Mouse (Mus musculus) olfactory bulb, adult 2 months (tissue): ENCODE data around the gene Phlpp2. TPM values are rescaled to one million over a fixed set of nuclear protein-coding genes. Genes with fewer than 3 reads are reported as not detected.
A peak's percentile ranks its signal among the peaks of the same experiment; 100 is the strongest.

Experiments used
- H3K27ac ChIP-seq: fragments of 200-500 bp; 2 replicates; pipeline ENCODE4 v1.5.1; 2012; ENCODE audit warnings: low read depth, low read length; ENCODE audit not compliant: insufficient read depth
- H3K4me1 ChIP-seq: fragments of 200-500 bp; 2 replicates; pipeline ENCODE4 v1.6.1; 2012; ENCODE audit warnings: low read length; ENCODE audit not compliant: control insufficient read depth, insufficient read depth
- H3K4me3 ChIP-seq: fragments of 200-500 bp; 2 replicates; pipeline ENCODE4 v1.5.1; 2012; ENCODE audit warnings: mild to moderate bottlenecking, low read depth, low read length, moderate library complexity; ENCODE audit not compliant: insufficient read depth
- CTCF ChIP-seq: fragments of 200-500 bp; IDR thresholded peaks from 2 replicates; pipeline ENCODE4 v1.5.1; 2012; ENCODE audit warnings: low read depth, mild to moderate bottlenecking, low read length, moderate library complexity; ENCODE audit not compliant: insufficient read depth
- POLR2A ChIP-seq: fragments of 200-500 bp; IDR thresholded peaks from 2 replicates; pipeline ENCODE4 v1.6.1; 2012; ENCODE audit warnings: mild to moderate bottlenecking, low read depth, low read length, moderate library complexity; ENCODE audit not compliant: insufficient read depth
- WGBS: fragments of 180-500 bp; shearing (Covaris S2); methylation state at CpG from one replicate; pipeline ENCODE4 v1.1.7; 2018; 5-methylcytosine and 5-hydroxymethylcytosine counted together
- polyA plus RNA-seq: library from polyadenylated mRNA; stranded (reverse); fragments of >200 nt; gene quantifications from 2 replicates; pipeline ENCODE4 v1.2.4, GENCODE M21; 2012; ENCODE audit warnings: low replicate concordance; ENCODE audit not compliant: missing spikeins, insufficient read depth, insufficient read length

The Phlpp2 gene
- polyA plus RNA-seq, 1 experiment = not detected

GRCm38 (mm10) chr8:109917277-109917676 is 48.9 kb downstream of the Phlpp2 start:
- Histone ChIP-seq H3K4me1 (peaks cover 8% of the 10 kb centered on the region; the same call in 1 of the 2 replicates), H3K4me3 (no peak overlapping the region), H3K27ac (peak overlapping the region; percentile 89)
- TF ChIP-seq CTCF (no peak), POLR2A (no peak)
- WGBS = 42% methylated on average over 4 of the region's 4 CpGs

DNA sequence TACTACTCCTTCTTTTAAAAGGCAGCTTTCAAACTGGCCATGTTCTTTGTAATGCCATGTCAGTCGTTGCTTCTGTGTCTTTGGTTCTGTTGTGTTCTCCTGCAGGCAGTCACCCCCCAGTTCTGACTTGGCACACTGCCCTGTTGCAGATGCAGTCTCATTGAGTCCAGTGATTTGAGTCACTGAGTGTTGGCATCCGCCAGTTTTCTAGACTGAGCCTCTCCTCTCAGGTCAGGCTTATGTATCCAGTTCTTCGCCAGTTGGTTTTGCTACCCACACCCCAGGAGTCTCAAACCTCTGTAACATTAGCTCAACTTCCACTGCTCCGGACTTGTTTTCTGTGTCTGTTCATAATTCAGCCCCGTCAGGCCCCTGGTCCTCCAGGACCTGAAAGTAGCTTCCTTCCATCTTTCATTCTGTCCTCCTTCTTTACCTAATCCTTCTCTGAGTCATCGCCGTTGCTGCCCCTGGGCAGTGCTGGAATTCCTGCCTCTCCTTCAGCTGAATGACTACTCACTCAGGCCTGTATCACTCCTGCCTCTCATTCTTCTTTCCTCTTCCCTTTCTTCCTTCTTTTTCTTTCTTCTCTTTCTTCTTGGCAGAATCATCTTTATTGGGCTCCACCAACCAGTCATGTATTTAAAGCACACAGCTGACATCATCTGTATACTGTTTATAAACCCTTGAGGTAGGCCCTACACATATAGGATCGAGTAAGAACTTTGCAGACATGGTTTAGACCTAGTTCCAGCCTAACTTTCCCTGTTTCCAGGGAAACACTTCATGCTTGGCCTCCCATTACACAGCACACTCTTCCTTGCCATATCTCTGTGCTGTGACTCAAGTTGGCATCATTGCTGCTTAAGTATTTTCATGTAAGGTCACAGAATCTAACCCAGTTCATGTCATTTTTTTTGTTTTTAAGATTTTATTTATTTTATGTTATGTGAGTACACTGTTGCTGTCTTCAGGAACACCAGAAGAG is 52.4 kb downstream of the Phlpp2 start:
- 59% methylated on average over 8 of the region's 8 CpGs for WGBS
- TF ChIP-seq CTCF (no peak), POLR2A (no peak)
- H3K4me3 ChIP-seq = no peak overlapping the region
- H3K27ac ChIP-seq = no peak overlapping the region
- H3K4me1 ChIP-seq = peaks cover 8% of the 10 kb centered on the region; the same call in 1 of the 2 replicates

- 74% methylated on average over 2 of the region's 2 CpGs for WGBS
- TF ChIP-seq CTCF (no peak), POLR2A (no peak)
- Histone ChIP-seq H3K4me3 (no peak overlapping the region), H3K27ac (no peak overlapping the region), H3K4me1 (0 out of 2 replicates have a peak, but pooled peaks cover 3% of the 10 kb centered on the region)
Measured at GRCm38 (mm10) chr8:109941606-109942360, 73.4 kb downstream of the Phlpp2 start.

DNA sequence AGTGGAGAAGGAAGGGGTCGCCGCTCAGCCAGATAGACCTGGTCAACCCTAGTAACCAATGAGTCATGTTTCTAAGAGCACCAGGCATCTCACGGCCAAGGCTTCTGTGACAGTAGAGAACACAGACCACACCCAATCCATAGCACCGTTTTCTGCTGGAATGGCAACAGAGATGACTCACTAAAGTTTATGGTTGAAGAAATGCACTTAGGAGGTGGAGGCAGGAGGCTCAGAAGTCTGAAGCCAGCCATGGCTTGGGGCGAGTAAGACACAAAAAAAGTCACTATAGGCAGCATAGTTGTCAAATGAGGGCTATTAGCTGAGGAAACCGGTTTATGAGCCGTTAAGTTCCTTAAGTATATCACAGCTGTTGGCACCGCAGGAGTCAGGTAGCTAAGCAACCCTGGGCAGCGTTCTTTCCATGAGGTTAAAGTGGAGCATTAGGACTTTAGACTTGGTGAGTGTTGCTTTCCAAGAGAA is 76.9 kb downstream of the Phlpp2 start:
- peaks cover 14% of the 10 kb centered on the region for H3K4me1 ChIP-seq
- TF ChIP-seq POLR2A (no peak), CTCF (no peak)
- WGBS = 35% methylated on average over 9 of the region's 9 CpGs
- no peak overlapping the region for H3K27ac ChIP-seq
- H3K4me3 ChIP-seq = no peak overlapping the region

GRCm38 (mm10) chr8:109945694-109946093 is 77.4 kb downstream of the Phlpp2 start:
- no peak overlapping the region for H3K4me3 ChIP-seq
- 74% methylated on average over 7 of the region's 7 CpGs for WGBS

GRCm38 (mm10) chr8:109946272-109946671 is 77.9 kb downstream of the Phlpp2 start:
- H3K4me1 ChIP-seq = peaks cover 16% of the 10 kb centered on the region
- no peak overlapping the region for H3K4me3 ChIP-seq
- no peak overlapping the region for H3K27ac ChIP-seq
- TF ChIP-seq POLR2A = no peak
- TF ChIP-seq CTCF = no peak
- WGBS = 93% methylated on average over 7 of the region's 7 CpGs

More at GRCm38 (mm10) chr8:109945694-109946093, 77.4 kb downstream of the Phlpp2 start:
- no peak for TF ChIP-seq CTCF
- no peak for TF ChIP-seq POLR2A
- peaks cover 14% of the 10 kb centered on the region for H3K4me1 ChIP-seq
- no peak overlapping the region for H3K27ac ChIP-seq

DNA sequence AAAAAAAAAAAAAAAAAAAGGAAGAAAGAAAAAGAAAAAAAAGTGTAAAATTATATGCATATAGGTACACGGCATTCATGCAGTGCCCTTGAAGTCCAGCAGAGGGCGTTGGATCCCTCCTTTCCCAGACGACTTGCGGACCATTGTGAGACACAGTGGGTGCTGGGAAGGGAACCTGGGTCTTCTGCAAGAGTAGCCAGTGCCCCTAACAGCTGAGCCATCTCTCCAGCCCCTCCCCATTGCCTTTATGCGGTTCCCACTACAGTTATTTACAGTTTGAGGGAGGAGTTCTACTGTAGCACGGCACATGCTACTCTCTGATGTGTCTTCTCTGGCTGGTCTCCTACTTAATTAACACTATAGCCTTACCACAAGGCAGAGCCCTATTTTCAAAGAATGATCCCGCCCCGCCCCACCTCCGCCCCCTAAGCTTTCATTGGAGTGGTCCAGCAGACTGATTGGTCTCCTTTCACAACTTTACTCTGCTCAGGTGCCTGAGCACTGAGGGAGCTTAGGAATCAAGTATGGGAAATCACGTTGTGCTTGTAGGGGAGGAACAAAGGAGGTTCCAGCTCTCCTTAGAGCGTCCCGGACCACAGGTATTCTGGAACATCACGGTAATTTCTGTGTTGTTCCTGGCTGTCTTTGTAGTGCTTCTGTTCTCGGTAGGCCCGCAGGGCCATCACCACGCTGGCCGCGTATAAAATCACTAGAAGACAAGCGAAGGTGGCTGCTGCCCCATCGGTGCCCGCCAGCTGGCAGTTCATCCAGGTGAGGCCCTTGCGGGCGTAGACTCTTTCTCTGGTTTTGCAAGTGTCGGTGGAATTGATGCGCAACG is 79.3 kb downstream of the Phlpp2 start:
- H3K4me3 ChIP-seq = peak overlapping the region; percentile 26
- peaks cover 21% of the 10 kb centered on the region for H3K4me1 ChIP-seq
- 10% methylated on average over 26 of the region's 26 CpGs for WGBS
- TF ChIP-seq POLR2A (no peak), CTCF (peak; percentile 54; the same call in 1 of the 2 replicates)
- H3K27ac ChIP-seq = no peak overlapping the region

GRCm38 (mm10) chr8:109948285-109948564 is 79.9 kb downstream of the Phlpp2 start:
- Histone ChIP-seq H3K4me1 (peaks cover 21% of the 10 kb centered on the region), H3K4me3 (peak overlapping the region; percentile 26), H3K27ac (no peak overlapping the region)
- no peak for TF ChIP-seq CTCF
- TF ChIP-seq POLR2A = no peak
- 14% methylated on average over 19 of the region's 19 CpGs for WGBS
